In the genomic region with DNA sequence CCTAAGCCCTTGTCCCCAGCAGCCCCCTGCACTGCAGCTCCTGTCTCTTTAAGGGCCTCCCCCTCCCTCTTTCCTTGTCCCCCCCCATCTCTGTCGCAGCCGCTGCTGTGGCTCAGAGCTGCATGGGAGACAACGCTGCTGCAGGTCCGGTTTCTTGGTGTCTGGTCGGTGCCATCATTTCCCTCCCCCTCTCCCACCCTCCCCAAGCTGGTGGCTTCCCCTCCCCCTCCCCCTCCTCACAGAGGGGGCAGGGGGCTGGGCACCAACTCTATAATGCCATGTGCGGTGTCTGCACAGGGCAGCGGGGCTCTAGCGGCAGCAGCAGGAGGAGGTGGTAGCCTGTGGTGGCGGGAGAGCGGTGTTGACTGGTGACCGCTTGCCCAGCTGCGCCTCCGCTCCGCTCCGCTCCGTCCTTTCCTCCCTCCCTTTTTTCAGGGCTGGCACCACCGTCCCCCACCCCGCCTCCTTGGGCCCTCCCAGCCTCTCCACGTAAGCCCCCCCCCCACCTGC, we compare ENCODE assay signal across 11 mouse cellular contexts. TPM values are rescaled to one million over a fixed set of nuclear protein-coding genes. Genes with fewer than 3 reads are reported as not detected.
DNase-seq lines count a peak whose midpoint lies in the region; ATAC-seq and TF ChIP-seq lines count a peak whose summit lies in the region.
"Had no signal": no experiment of that assay in that cellular context is flagged by ENCODE, and none has a peak within 500 bp of the region (broad histone marks: within the 10 kb centered on the region; RNA-seq: fewer than 3 reads in every experiment).

No protein-coding gene starts in this region.

- no peaks in the 10 kb centered on the region for H3K9me3 ChIP-seq in forebrain, embryonic 10.5 days
- no peaks in the 10 kb centered on the region for H3K9me3 ChIP-seq in limb, embryonic 15.5 days
- H3K9me3 ChIP-seq in stomach, postnatal 0 days (ENCODE audit: control insufficient read depth, low read length): no peaks in the 10 kb centered on the region

- H3K9ac ChIP-seq in limb, embryonic 15.5 days: no peak overlapping the region
- H3K9ac ChIP-seq in stomach, postnatal 0 days (ENCODE audit: low read length): no peak overlapping the region

- whole genome bisulfite sequencing in kidney, adult 2 months: 4% methylated on average over 18 of the region's 19 CpGs
- WGBS in forebrain, embryonic 10.5 days: under 1% methylated on average over 18 of the region's 19 CpGs
- WGBS in limb, embryonic 15.5 days: 2% methylated on average over 13 of the region's 19 CpGs
- 2% methylated on average over 10 of the region's 19 CpGs for WGBS in stomach, postnatal 0 days

- no peak for TF ChIP-seq EP300 in stomach, postnatal 0 days (optimal IDR thresholded peaks at IDR 0.05)

- no peaks in the 10 kb centered on the region for H3K4me1 ChIP-seq in kidney, adult 2 months (ENCODE audit: control insufficient read depth, insufficient read depth, low read length)
- H3K4me1 ChIP-seq in forebrain, embryonic 10.5 days: peaks cover 24% of the 10 kb centered on the region
- H3K4me1 ChIP-seq in limb, embryonic 15.5 days: peaks cover 6% of the 10 kb centered on the region
- no peaks in the 10 kb centered on the region for H3K4me1 ChIP-seq in stomach, postnatal 0 days (replicated peaks; ENCODE audit: control insufficient read depth, insufficient read depth)

- TF ChIP-seq POLR2A in kidney, adult 2 months (IDR thresholded peaks at IDR 0.05; ENCODE audit: low read depth, low read length): no peak

- H3K4me2 ChIP-seq in limb, embryonic 15.5 days: peak overlapping the region; percentile 44
- H3K4me2 ChIP-seq in stomach, postnatal 0 days (replicated peaks; ENCODE audit: low read depth): peak overlapping the region; percentile 44

- H3K27me3 ChIP-seq in kidney, adult 2 months (replicated peaks; ENCODE audit: control insufficient read depth, insufficient read depth, low read length): no peaks in the 10 kb centered on the region
- peaks cover 43% of the 10 kb centered on the region for H3K27me3 ChIP-seq in forebrain, embryonic 10.5 days (ENCODE audit: poor library complexity, severe bottlenecking)
- peaks cover 48% of the 10 kb centered on the region for H3K27me3 ChIP-seq in limb, embryonic 15.5 days
- H3K27me3 ChIP-seq in stomach, postnatal 0 days (ENCODE audit: control insufficient read depth, insufficient read depth, low read length): peaks cover 2% of the 10 kb centered on the region; the same call in 1 of the 2 replicates
- H3K27me3 ChIP-seq: Patski had no signal

- no peak overlapping the region for H3K27ac ChIP-seq in kidney, adult 2 months (ENCODE audit: insufficient read depth, low read depth, low read length)
- H3K27ac ChIP-seq in forebrain, embryonic 10.5 days: peak overlapping the region; percentile 84
- H3K27ac ChIP-seq in limb, embryonic 15.5 days: no peak overlapping the region
- H3K27ac ChIP-seq in stomach, postnatal 0 days (replicated peaks): no peak overlapping the region

- no peak for DNase-seq in kidney, adult 2 months
- DNase-seq in kidney, postnatal 36 days: no peak
- peak; percentile 64 for DNase-seq in cerebellum, adult 11 months
- DNase-seq in forebrain, embryonic 10.5 days (ENCODE audit: extremely low spot score, low spot score): peak; percentile 40
- no peak for DNase-seq in stomach, postnatal 0 days (ENCODE audit: low spot score)
- no peak for DNase-seq in gastrocnemius, adult 18-20 months (ENCODE audit: low spot score)
- DNase-seq in adipocyte (ENCODE audit: low spot score): no peak

- H3K4me3 ChIP-seq in kidney, adult 2 months (ENCODE audit: insufficient read depth, low read depth, low read length): peak overlapping the region; percentile 60
- peak overlapping the region; percentile 63 for H3K4me3 ChIP-seq in forebrain, embryonic 10.5 days
- H3K4me3 ChIP-seq in limb, embryonic 15.5 days: peak overlapping the region; percentile 29
- H3K4me3 ChIP-seq in stomach, postnatal 0 days (ENCODE audit: low read depth, low read length): peak overlapping the region; percentile 19; the same call in 1 of the 2 replicates

- no peak for ATAC-seq in limb, embryonic 15.5 days (ENCODE audit: insufficient number of reproducible peaks, low FRiP score, low TSS enrichment, low read depth)
- no peak for ATAC-seq in stomach, postnatal 0 days (ENCODE audit: low FRiP score, low TSS enrichment)
- ATAC-seq: Patski had no signal

- no peak for TF ChIP-seq CTCF in kidney, adult 2 months (conservative IDR thresholded peaks at IDR 0.05; ENCODE audit: insufficient read depth, insufficient read length, low read depth, low read length)
- no peak for TF ChIP-seq CTCF in stomach, postnatal 0 days (IDR thresholded peaks at IDR 0.05; ENCODE audit: low read depth)

- H3K36me3 ChIP-seq in kidney, adult 2 months (ENCODE audit: control insufficient read depth, insufficient read depth, low read length): no peaks in the 10 kb centered on the region
- H3K36me3 ChIP-seq in forebrain, embryonic 10.5 days (replicated peaks): no peaks in the 10 kb centered on the region
- no peaks in the 10 kb centered on the region for H3K36me3 ChIP-seq in limb, embryonic 15.5 days
- H3K36me3 ChIP-seq in stomach, postnatal 0 days (ENCODE audit: control insufficient read depth, insufficient read depth, low read length): no peaks in the 10 kb centered on the region

RNA-seq across cellular contexts. Expression of gene 4930451I11Rik, which starts 8.2 kb away (rescaled TPM):
- polyA plus RNA-seq in kidney, adult 2 months (2012; rRNA removed): 0.46 TPM in 1 of 2 replicates, not detected in the other
- not detected in 2 replicates for polyA plus RNA-seq in forebrain, embryonic 10.5 days (2016; fragmentation: Nextera tagmentation; extraction: Ambion mirVana)
- not detected in 2 replicates for polyA plus RNA-seq in limb, embryonic 15.5 days (2015; fragmentation: Nextera tagmentation; extraction: Ambion mirVana)
- polyA plus RNA-seq in stomach, postnatal 0 days (2015; fragmentation: Nextera tagmentation; extraction: Ambion mirVana): not detected in 2 replicates
- total RNA-seq in gastrocnemius, adult 18-20 months (2021): not detected
- polyA plus RNA-seq: gonadal fat pad, adult 2 months; Patski; spleen, adult 2 months had no signal

RNA-seq across cellular contexts. Expression of gene Doc2a, which starts 24.0 kb away (rescaled TPM):
- 0.15 and 0.33 TPM in 2 replicates for polyA plus RNA-seq in kidney, adult 2 months (2012; rRNA removed)
- 9.8 and 10.1 TPM in 2 replicates for polyA plus RNA-seq in forebrain, embryonic 10.5 days (2016; fragmentation: Nextera tagmentation; extraction: Ambion mirVana)
- 0.57 and 0.82 TPM in 2 replicates for polyA plus RNA-seq in limb, embryonic 15.5 days (2015; fragmentation: Nextera tagmentation; extraction: Ambion mirVana)
- 0.15 and 0.41 TPM in 2 replicates for polyA plus RNA-seq in stomach, postnatal 0 days (2015; fragmentation: Nextera tagmentation; extraction: Ambion mirVana)
- not detected for total RNA-seq in gastrocnemius, adult 18-20 months (2021)
- polyA plus RNA-seq: gonadal fat pad, adult 2 months; Patski; spleen, adult 2 months had no signal

RNA-seq across cellular contexts. Expression of gene Fam57b, which starts 25.8 kb away (rescaled TPM):
- 4.2 and 6.3 TPM in 2 replicates for polyA plus RNA-seq in kidney, adult 2 months (2012; rRNA removed)
- polyA plus RNA-seq in forebrain, embryonic 10.5 days (2016; fragmentation: Nextera tagmentation; extraction: Ambion mirVana): 2.6 and 2.9 TPM in 2 replicates
- polyA plus RNA-seq in limb, embryonic 15.5 days (2015; fragmentation: Nextera tagmentation; extraction: Ambion mirVana): 0.22 and 0.56 TPM in 2 replicates
- 0.57 and 0.59 TPM in 2 replicates for polyA plus RNA-seq in stomach, postnatal 0 days (2015; fragmentation: Nextera tagmentation; extraction: Ambion mirVana)
- total RNA-seq in gastrocnemius, adult 18-20 months (2021): 10 to 100 TPM; 65.3 to 75.7 TPM

RNA-seq across cellular contexts. Expression of gene Ppp4c, which starts 31.0 kb away (rescaled TPM):
- polyA plus RNA-seq in kidney, adult 2 months (2012; rRNA removed): 135 and 145 TPM in 2 replicates
- polyA plus RNA-seq in forebrain, embryonic 10.5 days (2016; fragmentation: Nextera tagmentation; extraction: Ambion mirVana): 413 and 423 TPM in 2 replicates
- 212 and 227 TPM in 2 replicates for polyA plus RNA-seq in limb, embryonic 15.5 days (2015; fragmentation: Nextera tagmentation; extraction: Ambion mirVana)
- polyA plus RNA-seq in stomach, postnatal 0 days (2015; fragmentation: Nextera tagmentation; extraction: Ambion mirVana): 118 and 122 TPM in 2 replicates
- 10 to 100 TPM; 20.5 TPM for total RNA-seq in gastrocnemius, adult 18-20 months (2021)

RNA-seq across cellular contexts. Expression of gene Hirip3, which starts 38.5 kb away (rescaled TPM):
- polyA plus RNA-seq in kidney, adult 2 months (2012; rRNA removed): 4.2 and 6.6 TPM in 2 replicates
- polyA plus RNA-seq in forebrain, embryonic 10.5 days (2016; fragmentation: Nextera tagmentation; extraction: Ambion mirVana): 57.4 and 65.2 TPM in 2 replicates
- 26.7 and 30.1 TPM in 2 replicates for polyA plus RNA-seq in limb, embryonic 15.5 days (2015; fragmentation: Nextera tagmentation; extraction: Ambion mirVana)
- polyA plus RNA-seq in stomach, postnatal 0 days (2015; fragmentation: Nextera tagmentation; extraction: Ambion mirVana): 5.7 and 7.6 TPM in 2 replicates
- 1 to 10 TPM; 5.0 to 5.4 TPM for total RNA-seq in gastrocnemius, adult 18-20 months (2021)

Comparison
In these comparisons a context has a peak if more than half of its experiments do, and no peak if none do; other contexts are left out.
1. DNase-seq: peak in cerebellum, adult 11 months (single experiment) and forebrain, embryonic 10.5 days (single experiment); none in kidney, adult 2 months (single experiment), kidney, postnatal 36 days (0 of 2), stomach, postnatal 0 days (single experiment), gastrocnemius, adult 18-20 months (single experiment) and adipocyte (single experiment).
2. Peak in every context shown above with its lines, with median percentiles within 50 percentile points of each other: H3K4me3 ChIP-seq.